Mouse (Mus musculus): ENCODE data around the gene Tanc2.

DNA sequence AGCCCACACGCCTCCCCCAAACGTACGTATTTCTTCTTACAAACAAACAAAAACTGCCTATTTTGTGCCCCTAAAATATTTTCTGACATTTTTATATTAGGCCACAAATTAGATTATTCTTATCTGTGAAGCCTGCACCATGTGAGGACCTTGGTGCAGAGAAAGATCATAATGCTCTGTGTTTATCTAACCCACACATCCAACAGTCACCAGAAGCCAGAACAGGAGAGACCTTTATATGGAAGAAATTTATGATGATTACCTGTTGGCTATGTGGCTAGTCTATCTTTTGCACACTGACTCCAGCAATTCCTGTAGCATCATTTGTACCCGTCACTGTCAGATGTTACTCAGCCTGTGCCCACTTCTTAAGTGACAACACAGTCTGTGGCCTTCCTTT is 245.4 kb downstream of the Tanc2 start:
- no peak for TF ChIP-seq POLR2A (IDR thresholded peaks at IDR 0.05; ENCODE audit: control insufficient read depth in 1 of 2, insufficient read depth in 1 of 2, low read depth in 1 of 2, low read length in 2 of 2, poor library complexity in 1 of 2)
- TF ChIP-seq MAFK (IDR thresholded peaks at IDR 0.05; ENCODE audit: borderline replicate concordance, low read depth, low read length) = no peak
- peak in 1 of 2 experiments; percentile 59; a peak in 2 of 4 replicates for TF ChIP-seq EP300 (IDR thresholded peaks at IDR 0.05; ENCODE audit: low read depth in 1 of 2, low read length in 2 of 2)
- no peak for TF ChIP-seq CTCF (IDR thresholded peaks at IDR 0.05 in 2 of 3, conservative IDR thresholded peaks at IDR 0.05 in 1 of 3; ENCODE audit: control insufficient read depth in 1 of 3, insufficient read depth in 1 of 3, low read depth in 2 of 3, low read length in 3 of 3, poor library complexity in 1 of 3, severe bottlenecking in 1 of 3)
- no peak for TF ChIP-seq RCOR1 (IDR thresholded peaks at IDR 0.05; ENCODE audit: low read depth, low read length)
- TF ChIP-seq USF2 (IDR thresholded peaks at IDR 0.05; ENCODE audit: borderline replicate concordance in 1 of 2, insufficient read depth in 1 of 2, low read depth in 1 of 2, low read length in 2 of 2) = no peak
- TF ChIP-seq GABPA (IDR thresholded peaks at IDR 0.05; ENCODE audit: low read depth, low read length) = no peak
- TF ChIP-seq NRF1 (IDR thresholded peaks at IDR 0.05; ENCODE audit: insufficient read depth, low read depth, low read length, poor library complexity, severe bottlenecking) = no peak
- TF ChIP-seq BHLHE40 (IDR thresholded peaks at IDR 0.05; ENCODE audit: borderline replicate concordance, low read depth, low read length) = no peak
- peak; percentile 29; the same call in 1 of the 2 replicates for TF ChIP-seq TCF12 (IDR thresholded peaks at IDR 0.05; ENCODE audit: low read depth, low read length)
- TF ChIP-seq USF1 (IDR thresholded peaks at IDR 0.05; ENCODE audit: low read depth, low read length) = no peak
- no peak for TF ChIP-seq ETS1 (IDR thresholded peaks at IDR 0.05; ENCODE audit: low read depth, low read length)

Data from MEL (cell line).